Mouse (Mus musculus): ENCODE results near the gene Clec2g.

DNA sequence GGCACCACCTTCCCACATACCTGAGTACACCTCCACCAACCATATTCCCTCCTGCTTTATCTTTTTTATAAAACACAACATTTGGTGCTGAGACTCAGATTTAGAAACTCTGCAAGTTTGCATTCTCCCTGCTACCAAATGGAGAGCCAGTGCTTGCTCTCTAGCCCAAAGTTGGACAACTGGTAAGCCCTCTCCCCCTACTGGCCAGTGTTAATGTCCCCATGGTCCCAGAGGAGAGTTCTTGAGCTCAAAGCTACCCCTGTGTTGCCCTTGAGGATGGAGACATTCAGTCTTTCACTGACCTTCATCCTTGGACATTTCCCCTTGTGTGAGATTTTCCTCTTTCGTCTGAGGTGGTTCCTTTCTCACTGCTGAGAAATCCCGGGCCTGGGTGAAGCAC lies 34.1 kb upstream of the Clec2g start:
- TF ChIP-seq CTCF (IDR thresholded peaks at IDR 0.05) (peak; percentile 41), EP300 (IDR thresholded peaks at IDR 0.05) (no peak)

Data from lung, postnatal 0 days (tissue).